Mouse (Mus musculus) liver, adult 2 months (tissue): ENCODE measurements at regions not wholly inside any gene's neighbourhood (a gene's known extent, or its start where the extent isn't known, plus 50 kb on each side); places are given as distances from the start of the nearest gene placed in this dataset.

Experiments
- CTCF ChIP-seq: fragments of 200-500 bp; IDR thresholded peaks from 2 replicates; pipeline ENCODE4 v1.5.1; 2011; ENCODE audit warnings: low read depth, low read length, control low read depth
- POLR2A ChIP-seq: fragments of 200-500 bp; IDR thresholded peaks from 2 replicates; pipeline ENCODE4 v1.6.1; 2011; ENCODE audit warnings: low read length, control low read depth; ENCODE audit not compliant: insufficient read depth; ENCODE audit errors: extremely low read depth

DNA sequence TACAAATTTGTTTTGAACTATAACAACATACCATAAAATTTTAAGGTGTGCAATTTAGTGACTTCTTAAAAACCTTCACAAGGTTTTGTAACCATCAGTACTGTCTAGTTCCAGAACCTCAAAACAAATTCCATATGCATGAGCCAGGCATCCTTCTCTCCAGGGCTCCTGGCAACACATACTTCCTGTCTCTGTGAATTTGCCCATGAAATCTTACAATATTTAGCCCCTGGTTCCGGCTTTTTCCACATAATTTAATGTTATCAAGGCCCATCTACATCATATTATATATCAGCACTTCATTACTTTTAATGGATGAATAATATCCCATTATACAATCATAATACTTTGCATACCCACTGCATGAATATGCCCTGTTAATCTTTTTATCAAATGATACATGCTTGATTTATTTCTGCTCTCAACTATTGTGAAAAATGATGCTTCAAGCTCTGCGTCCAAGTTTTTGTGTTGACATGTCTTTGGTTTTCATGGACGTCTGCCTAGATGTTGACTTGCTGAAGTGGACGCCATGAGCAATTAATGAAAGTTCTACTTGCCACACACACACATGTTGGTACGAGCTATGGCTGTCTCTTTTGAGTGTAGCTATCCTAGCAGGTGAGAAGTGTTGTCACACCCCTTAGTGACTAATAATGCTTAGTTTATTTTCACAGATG, 95.2 kb upstream of the Ngf start:
- TF ChIP-seq POLR2A (no peak), CTCF (no peak)
